Mouse (Mus musculus): ENCODE measurements around the gene Tifab.

- TF ChIP-seq CTCF (conservative IDR thresholded peaks at IDR 0.05; ENCODE audit: insufficient read depth, insufficient read length, low read depth, low read length): no peak
- TF ChIP-seq POLR2A (IDR thresholded peaks at IDR 0.05; ENCODE audit: low read depth, low read length): no peak
Measured at GRCm38 (mm10) chr13:56178416-56179035, at the start of gene Tifab.

All from kidney, adult 2 months (tissue).